Mouse (Mus musculus) embryonic facial prominence, embryonic 11.5 days (tissue): ENCODE data around the gene Fbxw22. TPM values are rescaled to one million over a fixed set of nuclear protein-coding genes. Genes with fewer than 3 reads are reported as not detected.
"Not testable (repeated sequence)": the region's sequence is repeated elsewhere in the genome, so short reads cannot be mapped to it uniquely, and the experiment has no call there.

ENCODE experiments used
- ATAC-seq: fragments of 200-750 bp; cut with Nextera tagmentation; replicated peaks from 2 replicates; pipeline ENCODE4 v1.8.0; 2017; ENCODE audit warnings: low read depth; ENCODE audit not compliant: insufficient number of reproducible peaks, low FRiP score, low TSS enrichment
- DNase-seq: peaks from one replicate; pipeline ENCODE4 v3.0.0-alpha.2; 2015; ENCODE audit warnings: low spot score
- H3K27ac ChIP-seq: fragments of 300-500 bp; sonication (generic); replicated peaks from 2 replicates; pipeline ENCODE4 v1.5.1; 2014; ENCODE audit warnings: mild to moderate bottlenecking, low read depth, low read length, control low read depth
- H3K27me3 ChIP-seq: fragments of 300-500 bp; sonication (generic); 2 replicates; pipeline ENCODE4 v1.6.1; 2014; ENCODE audit warnings: mild to moderate bottlenecking, low read length, moderate library complexity, mixed read lengths; ENCODE audit not compliant: control insufficient read depth, insufficient read depth
- H3K36me3 ChIP-seq: fragments of 300-500 bp; sonication (generic); replicated peaks from 2 replicates; pipeline ENCODE4 v1.6.1; 2014; ENCODE audit warnings: low read depth, mild to moderate bottlenecking, low read length, moderate library complexity, mixed read lengths; ENCODE audit not compliant: control insufficient read depth, insufficient read depth
- H3K4me1 ChIP-seq: fragments of 300-500 bp; sonication (generic); 2 replicates; pipeline ENCODE4 v1.6.1; 2014; ENCODE audit warnings: low read length, mixed read lengths; ENCODE audit not compliant: control insufficient read depth, insufficient read depth
- H3K4me2 ChIP-seq: fragments of 300-500 bp; sonication (generic); 2 replicates; pipeline ENCODE4 v1.6.1; 2014; ENCODE audit warnings: low read depth, mild to moderate bottlenecking, control low read depth, low read length, moderate library complexity
- H3K4me3 ChIP-seq: fragments of 300-500 bp; sonication (generic); 2 replicates; pipeline ENCODE4 v1.5.1; 2014; ENCODE audit warnings: low read depth, low read length, control low read depth
- H3K9ac ChIP-seq: fragments of 300-500 bp; sonication (generic); replicated peaks from 2 replicates; pipeline ENCODE4 v1.6.1; 2014; ENCODE audit warnings: mild to moderate bottlenecking, control low read depth, low read length
- H3K9me3 ChIP-seq: fragments of 300-500 bp; sonication (generic); replicated peaks from 2 replicates; pipeline ENCODE4 v1.6.1; 2016; ENCODE audit warnings: mild to moderate bottlenecking, low read length, inconsistent platforms, mixed read lengths; ENCODE audit not compliant: control insufficient read depth
- WGBS: fragments of 180-500 bp; shearing (Covaris S2); extraction: QIAGEN DNeasy Blood & Tissue Kit; methylation state at CpG from one replicate; pipeline ENCODE4 v1.1.7; 2014; 5-methylcytosine and 5-hydroxymethylcytosine counted together
- polyA plus RNA-seq: library from polyadenylated mRNA; unstranded; fragments of >200 nt; fragmentation: Nextera tagmentation; extraction: Ambion mirVana; gene quantifications from 2 replicates; pipeline ENCODE4 v1.2.1, GENCODE M21; 2014

Gene Fbxw22
- not detected in 2 replicates for polyA plus RNA-seq

- ATAC-seq, result not testable (repeated sequence)
These were observed at the start of gene Fbxw22 for GRCm38 (mm10) chr9:109404196-109404595. TSS of gene Fbxw22 (minus strand) at chr9:109404296.

GRCm38 (mm10) chr9:109449040-109449439 lies 44.9 kb upstream of the Fbxw22 start, which contains the start of gene Fbxw16:
TSS of gene Fbxw16 (minus strand) at chr9:109449140.
- Histone ChIP-seq H3K36me3 (no peaks in the 10 kb centered on the region), H3K9ac (no peak within 1 kb of the TSS), H3K9me3 (no peaks in the 10 kb centered on the region), H3K4me3 (no peak within 1 kb of the TSS), H3K4me1 (no peaks in the 10 kb centered on the region), H3K27me3 (no peaks in the 10 kb centered on the region), H3K27ac (no peak within 1 kb of the TSS), H3K4me2 (no peak within 1 kb of the TSS)
- ATAC-seq (no peak), DNase-seq (no peak)

More at GRCm38 (mm10) chr9:109404196-109404595, at the start of gene Fbxw22:
- not testable (repeated sequence) for H3K4me1 ChIP-seq, DNase-seq, H3K4me2 ChIP-seq, H3K9me3 ChIP-seq, H3K9ac ChIP-seq, H3K27me3 ChIP-seq, H3K4me3 ChIP-seq, H3K36me3 ChIP-seq, H3K27ac ChIP-seq
- WGBS, result 73% methylated on average over 4 of the region's 4 CpGs

- no peak for DNase-seq
- Histone ChIP-seq H3K9me3 (no peaks in the 10 kb centered on the region), H3K4me1 (no peaks in the 10 kb centered on the region), H3K27me3 (no peaks in the 10 kb centered on the region), H3K36me3 (no peaks in the 10 kb centered on the region), H3K4me2 (no peak overlapping the region), H3K27ac (no peak overlapping the region), H3K4me3 (no peak overlapping the region), H3K9ac (no peak overlapping the region)
- 87% methylated on average over 1 of the region's 1 CpGs for WGBS
- ATAC-seq, result no peak
These were observed 28.9 kb upstream of the Fbxw22 start for GRCm38 (mm10) chr9:109432956-109433355.

- H3K27me3 ChIP-seq, H3K4me2 ChIP-seq, H3K27ac ChIP-seq, ATAC-seq, H3K4me1 ChIP-seq, H3K9me3 ChIP-seq, DNase-seq, H3K4me3 ChIP-seq, H3K9ac ChIP-seq, H3K36me3 ChIP-seq: not testable (repeated sequence)
- no CpG with 5 or more reads among the region's 1 CpGs for WGBS
These were observed 64.5 kb downstream of the Fbxw22 start, which contains the start of gene Fbxw28 for GRCm38 (mm10) chr9:109339559-109339958. TSS of gene Fbxw28 (minus strand) at chr9:109339659.

Other genes with a start within 250 kb of the Fbxw22 start
- gene Fbxw21, start 242.3 kb downstream of the Fbxw22 start, polyA plus RNA-seq, result not detected in 2 replicates
- not detected in 2 replicates for gene Fbxw13, start 208.3 kb downstream of the Fbxw22 start, polyA plus RNA-seq
- gene Fbxw20, start 169.5 kb downstream of the Fbxw22 start, polyA plus RNA-seq, result not detected in 2 replicates
- not detected in 2 replicates for gene Fbxw14, start 116.6 kb downstream of the Fbxw22 start, polyA plus RNA-seq
- not detected in 2 replicates for gene Fbxw28, start 64.6 kb downstream of the Fbxw22 start, polyA plus RNA-seq
- gene Fbxw16, start 44.8 kb upstream of the Fbxw22 start, polyA plus RNA-seq, result not detected in 2 replicates
- gene Fbxw19, start 91.6 kb upstream of the Fbxw22 start, polyA plus RNA-seq, result not detected in 2 replicates
- not detected in 2 replicates for gene Fbxw15, start 164.0 kb upstream of the Fbxw22 start, polyA plus RNA-seq
- 0.14 TPM in 1 of 2 replicates, not detected in the other for gene Fbxw24, start 221.8 kb upstream of the Fbxw22 start, polyA plus RNA-seq